In genomic region chr8:91467463-91467862, GRCm38 (mm10) we compare ENCODE assay signal across 9 mouse cellular contexts.
"Had no signal": no experiment of that assay in that cellular context is flagged by ENCODE, and none has a peak within 500 bp of the region (broad histone marks: within the 10 kb centered on the region; RNA-seq: fewer than 3 reads in every experiment).

No protein-coding gene starts in this region.

- H3K9me3 ChIP-seq: liver, embryonic 13.5 days; midbrain, embryonic 13.5 days had no signal

- H3K27me3 ChIP-seq: liver, embryonic 13.5 days; midbrain, embryonic 13.5 days had no signal

- ATAC-seq: hindbrain, postnatal 0 days; inflammation-experienced regulatory T-cells, adult 6 months; intestine, embryonic 16.5 days; midbrain, embryonic 13.5 days had no signal

- H3K27ac ChIP-seq: hindbrain, postnatal 0 days; kidney, postnatal 0 days; liver, embryonic 13.5 days; macrophage; midbrain, embryonic 13.5 days had no signal

- DNase-seq: kidney, adult 18-20 months; liver, embryonic 13.5 days; thymus, postnatal 25 days had no signal

- H3K4me1 ChIP-seq: liver, embryonic 13.5 days; midbrain, embryonic 13.5 days had no signal

- H3K4me2 ChIP-seq: liver, embryonic 13.5 days; midbrain, embryonic 13.5 days had no signal

- H3K9ac ChIP-seq: liver, embryonic 13.5 days; midbrain, embryonic 13.5 days had no signal

- H3K36me3 ChIP-seq: liver, embryonic 13.5 days; midbrain, embryonic 13.5 days had no signal

- H3K4me3 ChIP-seq: liver, embryonic 13.5 days; midbrain, embryonic 13.5 days had no signal
